Comparison of ENCODE assay signal across 15 mouse cellular contexts in the genomic region with DNA sequence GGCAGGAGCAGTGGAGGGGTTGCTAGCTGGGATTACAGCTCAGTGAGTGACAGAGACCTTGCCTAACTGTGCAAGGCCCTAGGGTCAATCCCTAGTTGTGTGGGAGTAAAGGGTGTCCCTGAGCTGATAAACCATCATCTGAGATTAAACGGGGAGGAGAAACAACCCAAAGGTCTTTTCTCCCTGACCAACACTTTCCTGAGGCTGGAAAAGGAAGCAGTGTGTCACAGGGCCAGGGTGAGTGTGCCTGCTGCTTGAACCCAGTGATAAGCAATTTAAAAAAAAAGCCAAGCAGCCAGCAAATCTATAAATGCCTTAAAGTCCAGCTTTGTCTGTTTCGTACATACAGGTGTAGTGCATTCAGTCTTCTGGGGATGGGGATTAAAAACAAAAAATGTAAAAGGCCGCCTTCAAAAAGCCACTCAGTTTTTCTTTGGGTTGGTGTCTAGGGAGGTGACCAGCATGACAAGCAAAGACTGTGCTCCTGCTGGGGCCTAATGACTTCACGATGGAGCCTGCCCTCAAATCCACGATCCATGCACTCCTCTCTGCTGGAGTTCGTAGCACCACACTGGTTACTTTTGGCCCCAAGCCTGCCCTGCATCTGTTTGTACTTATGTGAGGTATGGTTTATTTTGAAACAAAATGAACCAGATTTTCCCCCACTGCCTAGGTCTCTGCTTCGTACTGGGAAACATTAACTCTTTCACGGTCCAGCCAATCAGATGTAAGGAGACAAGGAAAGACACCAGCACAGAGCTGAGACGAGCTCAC. TPM values are rescaled to one million over a fixed set of nuclear protein-coding genes. Genes with fewer than 3 reads are reported as not detected.
DNase-seq lines count a peak whose midpoint lies in the region; ATAC-seq and TF ChIP-seq lines count a peak whose summit lies in the region.
"Had no signal": no experiment of that assay in that cellular context is flagged by ENCODE, and none has a peak within 500 bp of the region (broad histone marks: within the 10 kb centered on the region; RNA-seq: fewer than 3 reads in every experiment).

No protein-coding gene starts in this region.

- H3K4me3 ChIP-seq in neural tube, embryonic 11.5 days (ENCODE audit: low read depth, low read length), result no peak overlapping the region
- no peak overlapping the region for H3K4me3 ChIP-seq in neural tube, embryonic 15.5 days (replicated peaks)
- H3K4me3 ChIP-seq in limb, embryonic 10.5 days, result no peak overlapping the region
- no peak overlapping the region for H3K4me3 ChIP-seq in liver, embryonic 11.5 days (ENCODE audit: low read depth, low read length)
- H3K4me3 ChIP-seq in lung, postnatal 0 days (ENCODE audit: low read depth, low read length), result no peak overlapping the region
- H3K4me3 ChIP-seq: lung, embryonic 15.5 days; midbrain, embryonic 12.5 days had no signal

- DNase-seq in embryo, embryonic 10 days (ENCODE audit: low spot score), result peak; percentile 72
- DNase-seq in embryo, embryonic 9.5 days (ENCODE audit: extremely low spot score), result no peak
- peak; percentile 57 for DNase-seq in neural tube, embryonic 11.5 days (ENCODE audit: low spot score)
- DNase-seq in limb, embryonic 10.5 days (ENCODE audit: low spot score), result peak; percentile 64
- no peak for DNase-seq in liver, embryonic 11.5 days (ENCODE audit: low spot score)
- no peak for DNase-seq in lung, postnatal 0 days (ENCODE audit: low spot score)
- DNase-seq in ovary, postnatal 36 days (ENCODE audit: low spot score), result no peak
- DNase-seq: adrenal gland, postnatal 25 days; B cell, adult 2 months; cerebellum, adult 11 months; kidney, adult 2 months; retina, postnatal 1 day had no signal

- no peaks in the 10 kb centered on the region for H3K9me3 ChIP-seq in neural tube, embryonic 11.5 days (ENCODE audit: control insufficient read depth, low read length)
- H3K9me3 ChIP-seq in neural tube, embryonic 15.5 days (replicated peaks), result no peaks in the 10 kb centered on the region
- no peaks in the 10 kb centered on the region for H3K9me3 ChIP-seq in limb, embryonic 10.5 days (replicated peaks)
- no peaks in the 10 kb centered on the region for H3K9me3 ChIP-seq in liver, embryonic 11.5 days (ENCODE audit: control insufficient read depth, low read length)
- H3K9me3 ChIP-seq in lung, postnatal 0 days (ENCODE audit: low read length), result no peaks in the 10 kb centered on the region
- H3K9me3 ChIP-seq: lung, embryonic 15.5 days; midbrain, embryonic 12.5 days had no signal

- 41% methylated on average over 9 of the region's 9 CpGs for WGBS in neural tube, embryonic 11.5 days
- 54% methylated on average over 9 of the region's 9 CpGs for WGBS in neural tube, embryonic 15.5 days
- WGBS in limb, embryonic 10.5 days, result 27% methylated on average over 9 of the region's 9 CpGs
- 49% methylated on average over 9 of the region's 9 CpGs for WGBS in liver, embryonic 11.5 days
- WGBS in lung, postnatal 0 days, result 55% methylated on average over 9 of the region's 9 CpGs

- no peak for TF ChIP-seq CTCF in lung, postnatal 0 days (IDR thresholded peaks at IDR 0.05)

- H3K27ac ChIP-seq in neural tube, embryonic 11.5 days (ENCODE audit: low read depth, low read length), result no peak overlapping the region
- H3K27ac ChIP-seq in neural tube, embryonic 15.5 days (replicated peaks), result no peak overlapping the region
- peak overlapping the region; percentile 42 for H3K27ac ChIP-seq in limb, embryonic 10.5 days
- no peak overlapping the region for H3K27ac ChIP-seq in liver, embryonic 11.5 days (ENCODE audit: low read depth, low read length)
- H3K27ac ChIP-seq in lung, postnatal 0 days (ENCODE audit: low read length), result no peak overlapping the region
- H3K27ac ChIP-seq: lung, embryonic 15.5 days; midbrain, embryonic 12.5 days had no signal

- H3K4me1 ChIP-seq in neural tube, embryonic 11.5 days (ENCODE audit: control insufficient read depth, insufficient read depth, low read length), result no peaks in the 10 kb centered on the region
- no peaks in the 10 kb centered on the region for H3K4me1 ChIP-seq in neural tube, embryonic 15.5 days
- H3K4me1 ChIP-seq in limb, embryonic 10.5 days, result peaks cover 68% of the 10 kb centered on the region
- peaks cover 4% of the 10 kb centered on the region for H3K4me1 ChIP-seq in liver, embryonic 11.5 days (replicated peaks; ENCODE audit: control insufficient read depth, insufficient read depth, low read length)
- H3K4me1 ChIP-seq in lung, postnatal 0 days (ENCODE audit: insufficient read depth, low read depth, low read length), result no peaks in the 10 kb centered on the region
- H3K4me1 ChIP-seq: lung, embryonic 15.5 days; midbrain, embryonic 12.5 days had no signal

- TF ChIP-seq EP300 in lung, postnatal 0 days (IDR thresholded peaks at IDR 0.05), result no peak

- ATAC-seq in neural tube, embryonic 11.5 days (ENCODE audit: insufficient read depth, low FRiP score, low TSS enrichment), result no peak
- ATAC-seq in neural tube, embryonic 15.5 days (ENCODE audit: low FRiP score), result no peak
- no peak for ATAC-seq in liver, embryonic 11.5 days (replicated peaks; ENCODE audit: low FRiP score)
- ATAC-seq in lung, postnatal 0 days, result no peak

- no peak overlapping the region for H3K4me2 ChIP-seq in neural tube, embryonic 11.5 days (ENCODE audit: low read depth)
- H3K4me2 ChIP-seq in neural tube, embryonic 15.5 days, result no peak overlapping the region
- no peak overlapping the region for H3K4me2 ChIP-seq in liver, embryonic 11.5 days
- no peak overlapping the region for H3K4me2 ChIP-seq in lung, postnatal 0 days (replicated peaks; ENCODE audit: low read depth, low read length)
- H3K4me2 ChIP-seq: lung, embryonic 15.5 days; midbrain, embryonic 12.5 days had no signal

- no peaks in the 10 kb centered on the region for H3K36me3 ChIP-seq in neural tube, embryonic 11.5 days (ENCODE audit: control insufficient read depth, insufficient read depth, low read length)
- H3K36me3 ChIP-seq in neural tube, embryonic 15.5 days, result no peaks in the 10 kb centered on the region
- H3K36me3 ChIP-seq in limb, embryonic 10.5 days, result peaks cover 31% of the 10 kb centered on the region
- H3K36me3 ChIP-seq in liver, embryonic 11.5 days (ENCODE audit: control insufficient read depth, insufficient read depth, low read length), result no peaks in the 10 kb centered on the region
- no peaks in the 10 kb centered on the region for H3K36me3 ChIP-seq in lung, postnatal 0 days (ENCODE audit: insufficient read depth, low read length)
- H3K36me3 ChIP-seq: lung, embryonic 15.5 days; midbrain, embryonic 12.5 days had no signal

- no peak overlapping the region for H3K9ac ChIP-seq in neural tube, embryonic 11.5 days (ENCODE audit: low read length)
- H3K9ac ChIP-seq in neural tube, embryonic 15.5 days (replicated peaks), result no peak overlapping the region
- H3K9ac ChIP-seq in liver, embryonic 11.5 days (ENCODE audit: low read depth, low read length), result no peak overlapping the region
- no peak overlapping the region for H3K9ac ChIP-seq in lung, postnatal 0 days (replicated peaks; ENCODE audit: low read depth)
- H3K9ac ChIP-seq: lung, embryonic 15.5 days; midbrain, embryonic 12.5 days had no signal

- no peaks in the 10 kb centered on the region for H3K27me3 ChIP-seq in neural tube, embryonic 11.5 days (ENCODE audit: control insufficient read depth, insufficient read depth, low read length)
- H3K27me3 ChIP-seq in neural tube, embryonic 15.5 days (replicated peaks), result no peaks in the 10 kb centered on the region
- no peaks in the 10 kb centered on the region for H3K27me3 ChIP-seq in limb, embryonic 10.5 days (ENCODE audit: low read depth, poor library complexity, severe bottlenecking)
- no peaks in the 10 kb centered on the region for H3K27me3 ChIP-seq in liver, embryonic 11.5 days (replicated peaks; ENCODE audit: control insufficient read depth, insufficient read depth, low read length)
- H3K27me3 ChIP-seq in lung, postnatal 0 days (replicated peaks; ENCODE audit: insufficient read depth, low read length), result no peaks in the 10 kb centered on the region
- H3K27me3 ChIP-seq: lung, embryonic 15.5 days; midbrain, embryonic 12.5 days had no signal

RNA-seq across cellular contexts. Expression of a gene that starts 35.3 kb away (rescaled TPM):
- polyA plus RNA-seq in neural tube, embryonic 11.5 days (2014; fragmentation: Nextera tagmentation; extraction: Ambion mirVana), result 60.3 and 69.8 TPM in 2 replicates
- polyA plus RNA-seq in neural tube, embryonic 15.5 days (2015; fragmentation: Nextera tagmentation; extraction: Ambion mirVana), result 15.9 and 25.3 TPM in 2 replicates
- polyA plus RNA-seq in limb, embryonic 10.5 days (2016; fragmentation: Nextera tagmentation; extraction: Ambion mirVana), result 197 and 253 TPM in 2 replicates
- polyA plus RNA-seq in liver, embryonic 11.5 days (2014; fragmentation: Nextera tagmentation; extraction: Ambion mirVana), result 21.3 and 24.7 TPM in 2 replicates
- 29.5 and 31.8 TPM in 2 replicates for polyA plus RNA-seq in lung, postnatal 0 days (2015; fragmentation: Nextera tagmentation; extraction: Ambion mirVana)

Comparison
In these comparisons a context has a peak if more than half of its experiments do, and no peak if none do; other contexts are left out.
1. DNase-seq: peak in embryo, embryonic 10 days (single experiment), neural tube, embryonic 11.5 days (single experiment) and limb, embryonic 10.5 days (single experiment); none in embryo, embryonic 9.5 days (single experiment), liver, embryonic 11.5 days (single experiment), lung, postnatal 0 days (single experiment) and ovary, postnatal 36 days (single experiment).